Mouse (Mus musculus) kidney, embryonic 14.5 days (tissue): ENCODE data around the gene Adamts2. TPM values are rescaled to one million over a fixed set of nuclear protein-coding genes. Genes with fewer than 3 reads are reported as not detected.

Experiments used
- ATAC-seq: fragments of 200-750 bp; cut with Nextera tagmentation; 2 replicates; pipeline ENCODE4 v1.8.0; 2017; ENCODE audit warnings: moderate number of reproducible peaks, mild to moderate bottlenecking, moderate TSS enrichment, moderate library complexity; ENCODE audit not compliant: low FRiP score, low TSS enrichment
- H3K27ac ChIP-seq: fragments of 300-500 bp; sonication (generic); 2 replicates; pipeline ENCODE4 v1.5.1; 2014; ENCODE audit warnings: low read depth, mild to moderate bottlenecking, low read length, moderate library complexity, mixed read lengths
- H3K27me3 ChIP-seq: fragments of 300-500 bp; sonication (generic); 2 replicates; pipeline ENCODE4 v1.6.1; 2014; ENCODE audit warnings: mild to moderate bottlenecking, low read length; ENCODE audit not compliant: control insufficient read depth, insufficient read depth
- H3K36me3 ChIP-seq: fragments of 300-500 bp; sonication (generic); 2 replicates; pipeline ENCODE4 v1.6.1; 2014; ENCODE audit warnings: low read length, mixed read lengths; ENCODE audit not compliant: control insufficient read depth, insufficient read depth
- H3K4me1 ChIP-seq: fragments of 300-500 bp; sonication (generic); 2 replicates; pipeline ENCODE4 v1.6.1; 2014; ENCODE audit warnings: low read length, mixed read lengths; ENCODE audit not compliant: control insufficient read depth, insufficient read depth
- H3K4me2 ChIP-seq: fragments of 300-500 bp; sonication (generic); replicated peaks from 2 replicates; pipeline ENCODE4 v1.6.1; 2014; ENCODE audit warnings: low read depth, mild to moderate bottlenecking, low read length
- H3K4me3 ChIP-seq: fragments of 300-500 bp; sonication (generic); 2 replicates; pipeline ENCODE4 v1.5.1; 2014; ENCODE audit warnings: mild to moderate bottlenecking, low read length
- H3K9ac ChIP-seq: fragments of 300-500 bp; sonication (generic); 2 replicates; pipeline ENCODE4 v1.6.1; 2014; ENCODE audit warnings: low read depth, mild to moderate bottlenecking, low read length, moderate library complexity
- H3K9me3 ChIP-seq: fragments of 300-500 bp; sonication (generic); 2 replicates; pipeline ENCODE4 v1.6.1; 2016; ENCODE audit warnings: low read length; ENCODE audit not compliant: control insufficient read depth
- WGBS: fragments of 180-500 bp; shearing (Covaris S2); extraction: QIAGEN DNeasy Blood & Tissue Kit; methylation state at CpG from one replicate; pipeline ENCODE4 v1.1.7; 2014; 5-methylcytosine and 5-hydroxymethylcytosine counted together
- polyA plus RNA-seq: library from polyadenylated mRNA; unstranded; fragments of >200 nt; fragmentation: Nextera tagmentation; extraction: Ambion mirVana; gene quantifications from 2 replicates; pipeline ENCODE4 v1.2.1, GENCODE M21; 2014

The Adamts2 gene
- polyA plus RNA-seq, 1 experiment from 2014 or later, result 2.8 TPM

GRCm38 (mm10) chr11:50848520-50849137 lies 246.7 kb downstream of the Adamts2 start:
- no peak for ATAC-seq
- no peak overlapping the region for H3K9ac ChIP-seq
- peaks cover 45% of the 10 kb centered on the region for H3K27me3 ChIP-seq
- no peaks in the 10 kb centered on the region for H3K36me3 ChIP-seq
- peaks cover 12% of the 10 kb centered on the region for H3K4me1 ChIP-seq
- WGBS, result 29% methylated on average over 3 of the region's 3 CpGs
- no peak overlapping the region for H3K27ac ChIP-seq
- H3K9me3 ChIP-seq, result no peaks in the 10 kb centered on the region
- H3K4me2 ChIP-seq, result no peak overlapping the region
- no peak overlapping the region for H3K4me3 ChIP-seq

GRCm38 (mm10) chr11:50849310-50849709 lies 247.4 kb downstream of the Adamts2 start:
- Histone ChIP-seq H3K36me3 (no peaks in the 10 kb centered on the region), H3K9me3 (no peaks in the 10 kb centered on the region), H3K4me2 (no peak overlapping the region), H3K9ac (no peak overlapping the region), H3K27ac (no peak overlapping the region), H3K27me3 (peaks cover 45% of the 10 kb centered on the region), H3K4me1 (peaks cover 12% of the 10 kb centered on the region), H3K4me3 (no peak overlapping the region)
- WGBS, result 2% methylated on average over 10 of the region's 10 CpGs
- ATAC-seq, result no peak

DNA sequence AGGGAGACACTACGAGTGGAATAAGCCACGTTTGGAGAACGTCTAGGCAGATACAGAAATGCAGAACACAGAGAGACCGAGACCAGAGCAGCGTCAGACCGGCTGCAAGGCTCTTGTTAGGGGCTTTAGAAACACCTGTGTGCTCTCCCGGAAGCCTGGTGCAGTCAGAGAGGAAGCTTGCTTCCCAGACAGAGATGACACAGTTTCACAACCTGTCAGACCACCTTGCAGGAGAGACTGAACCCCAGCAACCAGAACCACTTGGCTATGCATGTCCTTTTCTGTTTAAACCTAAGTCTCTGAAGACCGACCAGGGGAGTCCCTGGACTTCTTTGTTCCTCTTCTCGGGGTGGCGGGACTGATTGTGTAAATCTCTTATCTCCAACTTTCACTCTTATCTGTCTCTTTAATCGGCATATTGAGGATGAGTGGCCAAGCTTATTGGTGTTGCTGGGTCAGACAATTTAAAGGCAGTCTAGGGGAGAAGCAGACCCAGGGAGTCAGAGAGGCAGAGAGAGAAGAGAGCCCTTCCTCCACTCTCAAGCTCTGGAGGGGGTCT lies 248.4 kb downstream of the Adamts2 start, which contains the start of gene Grm6:
Grm6 (plus strand) TSS at position 509 of the 559 bp plus-strand sequence.
- Histone ChIP-seq H3K4me3 (peak within 1 kb of the TSS; percentile 44), H3K9ac (peak within 1 kb of the TSS; percentile 40; the same call in 1 of the 2 replicates), H3K4me1 (peaks cover 12% of the 10 kb centered on the region), H3K27ac (no peak within 1 kb of the TSS), H3K9me3 (no peaks in the 10 kb centered on the region), H3K36me3 (no peaks in the 10 kb centered on the region), H3K4me2 (peak within 1 kb of the TSS; percentile 87), H3K27me3 (peaks cover 45% of the 10 kb centered on the region)
- under 1% methylated on average over 11 of the region's 11 CpGs for WGBS
- ATAC-seq, result no peak

DNA sequence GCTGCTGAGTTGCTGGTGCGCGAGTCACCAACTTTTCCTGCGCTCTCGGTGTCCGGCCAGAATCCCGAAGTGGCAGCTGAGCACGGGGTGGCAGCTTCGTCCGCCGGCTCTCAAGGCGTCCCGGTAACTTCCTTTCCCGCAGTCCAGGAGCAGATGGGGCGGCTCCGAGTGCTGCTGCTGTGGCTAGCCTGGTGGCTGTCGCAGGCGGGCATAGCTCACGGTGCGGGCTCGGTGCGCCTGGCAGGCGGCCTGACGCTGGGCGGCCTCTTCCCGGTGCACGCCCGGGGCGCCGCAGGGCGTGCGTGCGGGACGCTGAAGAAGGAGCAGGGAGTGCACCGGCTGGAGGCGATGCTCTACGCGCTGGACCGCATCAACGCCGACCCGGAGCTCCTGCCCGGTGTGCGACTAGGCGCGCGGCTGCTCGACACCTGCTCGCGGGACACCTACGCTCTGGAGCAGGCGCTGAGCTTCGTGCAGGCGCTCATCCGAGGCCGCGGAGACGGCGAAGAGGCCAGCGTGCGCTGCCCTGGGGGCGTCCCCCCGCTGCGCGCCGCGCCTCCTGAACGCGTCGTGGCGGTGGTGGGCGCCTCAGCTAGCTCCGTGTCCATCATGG lies 249.2 kb downstream of the Adamts2 start:
- under 1% methylated on average over 65 of the region's 72 CpGs for WGBS
- Histone ChIP-seq H3K27ac (no peak overlapping the region), H3K27me3 (peaks cover 45% of the 10 kb centered on the region), H3K9ac (peak overlapping the region; percentile 40; the same call in 1 of the 2 replicates), H3K4me3 (peak overlapping the region; percentile 44), H3K4me2 (peak overlapping the region; percentile 87), H3K4me1 (peaks cover 12% of the 10 kb centered on the region), H3K36me3 (no peaks in the 10 kb centered on the region), H3K9me3 (no peaks in the 10 kb centered on the region)
- peak; percentile 71; the same call in 1 of the 2 replicates for ATAC-seq

Other genes starting within 250 kb of the Adamts2 start
- 0.79 and 1.1 TPM in 2 replicates for gene Cby3, start 247.6 kb upstream of the Adamts2 start, polyA plus RNA-seq
- gene Hnrnph1, start 225.1 kb upstream of the Adamts2 start, polyA plus RNA-seq, result 598 and 606 TPM in 2 replicates
- gene Rufy1, start 171.0 kb upstream of the Adamts2 start, polyA plus RNA-seq, result 20.8 and 29.3 TPM in 2 replicates
- 18.8 and 35.7 TPM in 2 replicates for gene Zfp354c, start 225.6 kb downstream of the Adamts2 start, polyA plus RNA-seq
- gene Zfp879, start 239.5 kb downstream of the Adamts2 start, polyA plus RNA-seq, result 0.31 and 0.76 TPM in 2 replicates
- gene Grm6, start 248.6 kb downstream of the Adamts2 start, polyA plus RNA-seq, result not detected in 2 replicates